Mouse (Mus musculus): ENCODE measurements around the gene Isg20l2. TPM values are rescaled to one million over a fixed set of nuclear protein-coding genes. Genes with fewer than 3 reads are reported as not detected.

Isg20l2 gene
- total and polyA plus RNA-seq, 3 experiments: 15.8 to 67.3 (median 54.1) TPM

- H3K4me3 ChIP-seq (ENCODE audit: low read depth, low read length): no peak overlapping the region
- H3K27me3 ChIP-seq (ENCODE audit: insufficient read depth, low read length): no peaks in the 10 kb centered on the region
- peaks cover 72% of the 10 kb centered on the region for H3K4me1 ChIP-seq (ENCODE audit: insufficient read depth, low read depth, low read length)
- no peak for ATAC-seq (ENCODE audit: extremely low read depth, insufficient number of reproducible peaks, low FRiP score, poor library complexity, severe bottlenecking)
- no peaks in the 10 kb centered on the region for H3K9me3 ChIP-seq (replicated peaks)
- no peak for DNase-seq (ENCODE audit: low spot score)
- peaks cover 81% of the 10 kb centered on the region for H3K36me3 ChIP-seq (replicated peaks)
- no peak for TF ChIP-seq CTCF (IDR thresholded peaks at IDR 0.05; ENCODE audit: low read depth, low read length)
- TF ChIP-seq TAL1 (conservative IDR thresholded peaks at IDR 0.05; ENCODE audit: low read depth, low read length): no peak
- TF ChIP-seq POLR2AphosphoS5 (IDR thresholded peaks at IDR 0.05; ENCODE audit: insufficient replicate concordance, low read depth, low read length): no peak
- TF ChIP-seq GATA1 (IDR thresholded peaks at IDR 0.05; ENCODE audit: borderline replicate concordance, low read length): no peak
- no peak for TF ChIP-seq GATA2 (IDR thresholded peaks at IDR 0.05; ENCODE audit: borderline replicate concordance, low read depth, low read length)
These were observed 13.1 kb upstream of the Isg20l2 start for GRCm38 (mm10) chr3:87916990-87917389.

- TF ChIP-seq TAL1 (conservative IDR thresholded peaks at IDR 0.05; ENCODE audit: low read depth, low read length) (no peak), CTCF (IDR thresholded peaks at IDR 0.05; ENCODE audit: low read depth, low read length) (no peak), POLR2AphosphoS5 (IDR thresholded peaks at IDR 0.05; ENCODE audit: insufficient replicate concordance, low read depth, low read length) (no peak), GATA1 (IDR thresholded peaks at IDR 0.05; ENCODE audit: borderline replicate concordance, low read length) (no peak), GATA2 (IDR thresholded peaks at IDR 0.05; ENCODE audit: borderline replicate concordance, low read depth, low read length) (no peak)
- Histone ChIP-seq H3K36me3 (replicated peaks) (peaks cover 81% of the 10 kb centered on the region), H3K9me3 (replicated peaks) (no peaks in the 10 kb centered on the region), H3K27me3 (ENCODE audit: insufficient read depth, low read length) (no peaks in the 10 kb centered on the region), H3K4me1 (ENCODE audit: insufficient read depth, low read depth, low read length) (peaks cover 61% of the 10 kb centered on the region), H3K4me3 (ENCODE audit: low read depth, low read length) (no peak overlapping the region; the same call in 1 of the 2 replicates)
- ATAC-seq (ENCODE audit: extremely low read depth, insufficient number of reproducible peaks, low FRiP score, poor library complexity, severe bottlenecking) (no peak), DNase-seq (ENCODE audit: low spot score) (no peak)
These were observed 11.6 kb upstream of the Isg20l2 start for GRCm38 (mm10) chr3:87918551-87918950.

- TF ChIP-seq GATA1 (IDR thresholded peaks at IDR 0.05; ENCODE audit: borderline replicate concordance, low read length) (no peak), TAL1 (conservative IDR thresholded peaks at IDR 0.05; ENCODE audit: low read depth, low read length) (no peak), CTCF (IDR thresholded peaks at IDR 0.05; ENCODE audit: low read depth, low read length) (no peak)
- ATAC-seq (ENCODE audit: extremely low read depth, insufficient number of reproducible peaks, low FRiP score, poor library complexity, severe bottlenecking): peak; percentile 64
- DNase-seq (ENCODE audit: low spot score): peak; percentile 50
- Histone ChIP-seq H3K9me3 (replicated peaks) (no peaks in the 10 kb centered on the region), H3K4me1 (ENCODE audit: insufficient read depth, low read depth, low read length) (peaks cover 58% of the 10 kb centered on the region), H3K36me3 (replicated peaks) (peaks cover 81% of the 10 kb centered on the region), H3K4me3 (ENCODE audit: low read depth, low read length) (peak within 1 kb of the TSS; percentile 73), H3K27me3 (ENCODE audit: insufficient read depth, low read length) (no peaks in the 10 kb centered on the region)
These were observed 10.6 kb upstream of the Isg20l2 start, which contains the start of gene Mrpl24 for GRCm38 (mm10) chr3:87919336-87920108. TSS of gene Mrpl24 (plus strand) at chr3:87919506.

GRCm38 (mm10) chr3:87920270-87920943 lies 9.7 kb upstream of the Isg20l2 start:
- Histone ChIP-seq H3K36me3 (replicated peaks) (peaks cover 81% of the 10 kb centered on the region), H3K4me3 (ENCODE audit: low read depth, low read length) (peak overlapping the region; percentile 73), H3K9me3 (replicated peaks) (no peaks in the 10 kb centered on the region), H3K27me3 (ENCODE audit: insufficient read depth, low read length) (no peaks in the 10 kb centered on the region), H3K4me1 (ENCODE audit: insufficient read depth, low read depth, low read length) (peaks cover 58% of the 10 kb centered on the region)
- ATAC-seq (ENCODE audit: extremely low read depth, insufficient number of reproducible peaks, low FRiP score, poor library complexity, severe bottlenecking) (no peak), DNase-seq (ENCODE audit: low spot score) (no peak)
- TF ChIP-seq GATA2 (IDR thresholded peaks at IDR 0.05; ENCODE audit: borderline replicate concordance, low read depth, low read length): no peak
- no peak for TF ChIP-seq TAL1 (conservative IDR thresholded peaks at IDR 0.05; ENCODE audit: low read depth, low read length)
- no peak for TF ChIP-seq POLR2AphosphoS5 (IDR thresholded peaks at IDR 0.05; ENCODE audit: insufficient replicate concordance, low read depth, low read length)
- no peak for TF ChIP-seq GATA1 (IDR thresholded peaks at IDR 0.05; ENCODE audit: borderline replicate concordance, low read length)
- no peak for TF ChIP-seq CTCF (IDR thresholded peaks at IDR 0.05; ENCODE audit: low read depth, low read length)

GRCm38 (mm10) chr3:87924996-87925395 lies 5.1 kb upstream of the Isg20l2 start:
- Histone ChIP-seq H3K4me3 (ENCODE audit: low read depth, low read length) (no peak overlapping the region), H3K4me1 (ENCODE audit: insufficient read depth, low read depth, low read length) (peaks cover 62% of the 10 kb centered on the region), H3K9me3 (replicated peaks) (no peaks in the 10 kb centered on the region), H3K36me3 (replicated peaks) (peaks cover 79% of the 10 kb centered on the region), H3K27me3 (ENCODE audit: insufficient read depth, low read length) (no peaks in the 10 kb centered on the region)
- TF ChIP-seq GATA1 (IDR thresholded peaks at IDR 0.05; ENCODE audit: borderline replicate concordance, low read length): no peak
- TF ChIP-seq POLR2AphosphoS5 (IDR thresholded peaks at IDR 0.05; ENCODE audit: insufficient replicate concordance, low read depth, low read length): 0 out of 2 replicates have a peak, but pooled peaks have one; percentile 18
- no peak for DNase-seq (ENCODE audit: low spot score)
- no peak for ATAC-seq (ENCODE audit: extremely low read depth, insufficient number of reproducible peaks, low FRiP score, poor library complexity, severe bottlenecking)

GRCm38 (mm10) chr3:87927452-87927851 lies 2.7 kb upstream of the Isg20l2 start:
- TF ChIP-seq GATA2 (IDR thresholded peaks at IDR 0.05; ENCODE audit: borderline replicate concordance, low read depth, low read length): no peak
- no peak for TF ChIP-seq GATA1 (IDR thresholded peaks at IDR 0.05; ENCODE audit: borderline replicate concordance, low read length)
- no peak for TF ChIP-seq POLR2AphosphoS5 (IDR thresholded peaks at IDR 0.05; ENCODE audit: insufficient replicate concordance, low read depth, low read length)
- TF ChIP-seq CTCF (IDR thresholded peaks at IDR 0.05; ENCODE audit: low read depth, low read length): no peak
- TF ChIP-seq TAL1 (conservative IDR thresholded peaks at IDR 0.05; ENCODE audit: low read depth, low read length): no peak
- no peak for ATAC-seq (ENCODE audit: extremely low read depth, insufficient number of reproducible peaks, low FRiP score, poor library complexity, severe bottlenecking)
- Histone ChIP-seq H3K4me3 (ENCODE audit: low read depth, low read length) (no peak overlapping the region), H3K4me1 (ENCODE audit: insufficient read depth, low read depth, low read length) (peaks cover 56% of the 10 kb centered on the region), H3K27me3 (ENCODE audit: insufficient read depth, low read length) (no peaks in the 10 kb centered on the region), H3K36me3 (replicated peaks) (peaks cover 75% of the 10 kb centered on the region), H3K9me3 (replicated peaks) (no peaks in the 10 kb centered on the region)
- DNase-seq (ENCODE audit: low spot score): no peak

All from G1E (cell line).